Mouse (Mus musculus) left cerebral cortex, postnatal 36 days (tissue): ENCODE measurements around the gene Ascl3. TPM values are rescaled to one million over a fixed set of nuclear protein-coding genes. Genes with fewer than 3 reads are reported as not detected.

ENCODE experiments used
- total RNA-seq, 2 experiments: library from RNA; stranded (reverse); gene quantifications; 2 replicates each; pipeline ENCODE4 v1.2.3; 2021

Gene Ascl3
- total RNA-seq, 2 experiments from 2014 or later, result not detected

Other genes with a start within 250 kb of the Ascl3 start
- 10 to 100 TPM; 18.0 to 19.4 TPM for gene Trim66, start 223.6 kb downstream of the Ascl3 start, total RNA-seq
- gene Rpl27a, start 212.6 kb downstream of the Ascl3 start, total RNA-seq, result 100 to 1,000 TPM; 130 to 132 TPM
- 10 to 100 TPM; 12.8 to 23.4 TPM for gene St5, start 28.1 kb downstream of the Ascl3 start, total RNA-seq
- 1 to 10 TPM; 5.2 to 5.7 TPM for gene Akip1, start 28.0 kb downstream of the Ascl3 start, total RNA-seq
- gene BC051019, start 7.9 kb downstream of the Ascl3 start, total RNA-seq, result not detected
- 10 to 100 TPM; 87.6 to 95.3 TPM for gene Tmem9b, start 21.1 kb upstream of the Ascl3 start, total RNA-seq
- gene Nrip3, start 50.3 kb upstream of the Ascl3 start, total RNA-seq, result 10 to 100 TPM; 83.4 to 98.3 TPM
- 1 to 10 TPM in 1 of 2 experiments, under 1 TPM in 1; 0.94 to 1.2 TPM for gene Scube2, start 134.0 kb upstream of the Ascl3 start, total RNA-seq
- 100 to 1,000 TPM; 228 to 243 TPM for gene Dennd5a, start 228.7 kb upstream of the Ascl3 start, total RNA-seq